In genomic region chr14:33854181-33854580, GRCm38 (mm10) we compare ENCODE assay signal across 15 mouse cellular contexts.
DNase-seq lines count a peak whose midpoint lies in the region; ATAC-seq and TF ChIP-seq lines count a peak whose summit lies in the region.
"Had no signal": no experiment of that assay in that cellular context is flagged by ENCODE, and none has a peak within 500 bp of the region (broad histone marks: within the 10 kb centered on the region; RNA-seq: fewer than 3 reads in every experiment).

No protein-coding gene starts in this region.

- no peak overlapping the region for H3K9ac ChIP-seq in heart, embryonic 12.5 days
- H3K9ac ChIP-seq: hindbrain, embryonic 15.5 days; limb, embryonic 15.5 days had no signal

- no peak overlapping the region for H3K27ac ChIP-seq in cerebellum, adult 2 months (ENCODE audit: insufficient read depth, low read length)
- H3K27ac ChIP-seq in heart, embryonic 12.5 days (ENCODE audit: poor library complexity, severe bottlenecking), result no peak overlapping the region
- no peak overlapping the region for H3K27ac ChIP-seq in kidney, adult 2 months (ENCODE audit: insufficient read depth, low read depth, low read length)
- H3K27ac ChIP-seq: hindbrain, embryonic 15.5 days; limb, embryonic 15.5 days had no signal

- no peak overlapping the region for H3K4me2 ChIP-seq in heart, embryonic 12.5 days
- H3K4me2 ChIP-seq: hindbrain, embryonic 15.5 days; limb, embryonic 15.5 days had no signal

- no peaks in the 10 kb centered on the region for H3K27me3 ChIP-seq in cerebellum, adult 2 months (ENCODE audit: control insufficient read depth, insufficient read depth, low read length)
- H3K27me3 ChIP-seq in heart, embryonic 12.5 days (replicated peaks), result no peaks in the 10 kb centered on the region
- H3K27me3 ChIP-seq in kidney, adult 2 months (replicated peaks; ENCODE audit: control insufficient read depth, insufficient read depth, low read length), result no peaks in the 10 kb centered on the region
- H3K27me3 ChIP-seq: CH12.LX; hindbrain, embryonic 15.5 days; limb, embryonic 15.5 days had no signal

- no peak for TF ChIP-seq POLR2A in cerebellum, adult 2 months (IDR thresholded peaks at IDR 0.05; ENCODE audit: borderline replicate concordance, insufficient read depth, low read length)
- no peak for TF ChIP-seq POLR2A in kidney, adult 2 months (IDR thresholded peaks at IDR 0.05; ENCODE audit: low read depth, low read length)

- no peaks in the 10 kb centered on the region for H3K9me3 ChIP-seq in heart, embryonic 12.5 days (replicated peaks)
- H3K9me3 ChIP-seq: hindbrain, embryonic 15.5 days; limb, embryonic 15.5 days had no signal

- TF ChIP-seq CTCF in cerebellum, adult 2 months (IDR thresholded peaks at IDR 0.05; ENCODE audit: borderline replicate concordance, insufficient read depth, low read depth, low read length), result no peak
- TF ChIP-seq CTCF in kidney, adult 2 months (conservative IDR thresholded peaks at IDR 0.05; ENCODE audit: insufficient read depth, insufficient read length, low read depth, low read length), result no peak

- no peak for ATAC-seq in cerebellum, adult (ENCODE audit: insufficient number of reproducible peaks, low FRiP score, low TSS enrichment)
- ATAC-seq in heart, embryonic 12.5 days (ENCODE audit: insufficient number of reproducible peaks, low FRiP score), result no peak
- ATAC-seq: forebrain, embryonic 14.5 days; intestine, embryonic 16.5 days had no signal

- H3K4me1 ChIP-seq in cerebellum, adult 2 months (ENCODE audit: control insufficient read depth, insufficient read depth, low read length), result peaks cover 3% of the 10 kb centered on the region; the same call in 1 of the 2 replicates
- H3K4me1 ChIP-seq in heart, embryonic 12.5 days (replicated peaks), result peaks cover 10% of the 10 kb centered on the region; the same call in 1 of the 2 replicates
- no peaks in the 10 kb centered on the region for H3K4me1 ChIP-seq in kidney, adult 2 months (ENCODE audit: control insufficient read depth, insufficient read depth, low read length)
- H3K4me1 ChIP-seq: hindbrain, embryonic 15.5 days had no signal

- no peak overlapping the region for H3K4me3 ChIP-seq in cerebellum, adult 2 months (replicated peaks; ENCODE audit: insufficient read depth, low read depth, low read length)
- no peak overlapping the region for H3K4me3 ChIP-seq in heart, embryonic 12.5 days
- H3K4me3 ChIP-seq in kidney, adult 2 months (ENCODE audit: insufficient read depth, low read depth, low read length), result no peak overlapping the region
- H3K4me3 ChIP-seq: erythroblast, embryonic 14.5 days; hindbrain, embryonic 15.5 days; limb, embryonic 15.5 days had no signal

- peak; percentile 14 to 37 for DNase-seq in cerebellum, adult 2 months
- DNase-seq in heart, adult 8-10 months (ENCODE audit: low spot score), result peak; percentile 40
- DNase-seq in adrenal gland, postnatal 25 days, result peak; percentile 12
- DNase-seq in gastrocnemius, postnatal 25 days, result peak; percentile 43
- DNase-seq in kidney, adult 2 months, result no peak
- DNase-seq: lung, postnatal 14 days; thymus, postnatal 36 days had no signal

- 24% methylated on average over 6 of the region's 6 CpGs for WGBS in cerebellum, adult 2 months
- WGBS in heart, embryonic 12.5 days, result 88% methylated on average over 6 of the region's 6 CpGs
- WGBS in kidney, adult 2 months, result 77% methylated on average over 6 of the region's 6 CpGs

- H3K36me3 ChIP-seq in heart, embryonic 12.5 days, result no peaks in the 10 kb centered on the region
- H3K36me3 ChIP-seq in kidney, adult 2 months (ENCODE audit: control insufficient read depth, insufficient read depth, low read length), result no peaks in the 10 kb centered on the region
- H3K36me3 ChIP-seq: hindbrain, embryonic 15.5 days; limb, embryonic 15.5 days had no signal
